17 mouse cellular contexts compared by ENCODE assay signal in genomic region chr5:5206012-5206411, GRCm38 (mm10).
A peak's percentile ranks its signal among the peaks of the same experiment; 100 is the strongest.
DNase-seq lines count a peak whose midpoint lies in the region; ATAC-seq and TF ChIP-seq lines count a peak whose summit lies in the region.
"Had no signal": no experiment of that assay in that cellular context is flagged by ENCODE, and none has a peak within 500 bp of the region (broad histone marks: within the 10 kb centered on the region; RNA-seq: fewer than 3 reads in every experiment).

No protein-coding gene starts in this region.

- no peaks in the 10 kb centered on the region for H3K27me3 ChIP-seq in lung, embryonic 16.5 days (ENCODE audit: control insufficient read depth, insufficient read depth, low read depth, low read length)
- H3K27me3 ChIP-seq in CH12.LX (replicated peaks): no peaks in the 10 kb centered on the region
- no peaks in the 10 kb centered on the region for H3K27me3 ChIP-seq in hindbrain, embryonic 10.5 days (ENCODE audit: insufficient read depth, poor library complexity, severe bottlenecking)
- H3K27me3 ChIP-seq: heart, embryonic 15.5 days had no signal

- peak; percentile 80 for TF ChIP-seq EP300 in CH12.LX (IDR thresholded peaks at IDR 0.05; ENCODE audit: low read length)

- H3K36me3 ChIP-seq in lung, embryonic 16.5 days (ENCODE audit: control insufficient read depth, insufficient read depth, low read length): no peaks in the 10 kb centered on the region
- peaks cover 0 to 4% of the 10 kb centered on the region in 2 experiments for H3K36me3 ChIP-seq in CH12.LX (replicated peaks in 1 of 2; ENCODE audit: control insufficient read depth in 1 of 2, insufficient read depth in 1 of 2, low read length in 1 of 2)
- H3K36me3 ChIP-seq in hindbrain, embryonic 10.5 days: no peaks in the 10 kb centered on the region
- H3K36me3 ChIP-seq: G1E; heart, embryonic 15.5 days had no signal

- TF ChIP-seq RAD21 in CH12.LX (IDR thresholded peaks at IDR 0.05; ENCODE audit: low read depth, low read length): no peak

- 0 out of 2 replicates have a peak, but pooled peaks have one; percentile 45 for ATAC-seq in lung, embryonic 16.5 days (ENCODE audit: low read depth)
- ATAC-seq: inflammation-experienced regulatory T-cells, adult 6 months had no signal

- no peak overlapping the region for H3K4me3 ChIP-seq in lung, embryonic 16.5 days (ENCODE audit: low read length)
- H3K4me3 ChIP-seq in CH12.LX (replicated peaks in 1 of 3; ENCODE audit: low read depth in 2 of 3, low read length in 2 of 3, poor library complexity in 1 of 3): no peak overlapping the region
- H3K4me3 ChIP-seq in hindbrain, embryonic 10.5 days: no peak overlapping the region
- H3K4me3 ChIP-seq: heart, embryonic 15.5 days had no signal

- no peak overlapping the region for H3K27ac ChIP-seq in lung, embryonic 16.5 days (ENCODE audit: low read length)
- no peak overlapping the region for H3K27ac ChIP-seq in CH12.LX (ENCODE audit: insufficient read depth, low read depth)
- no peak overlapping the region for H3K27ac ChIP-seq in hindbrain, embryonic 10.5 days
- H3K27ac ChIP-seq: heart, embryonic 15.5 days; liver, embryonic 14.5 days had no signal

- no peak for DNase-seq in lung, postnatal 25 days (ENCODE audit: low spot score)
- DNase-seq in CH12.LX (ENCODE audit: extremely low read depth): peak; percentile 54
- DNase-seq in hindbrain, embryonic 10.5 days (ENCODE audit: low spot score): peak; percentile 12
- peak; percentile 11 for DNase-seq in mesoderm, embryonic 11.5 days (ENCODE audit: low read depth, low spot score)
- no peak for DNase-seq in adrenal gland, adult 18-20 months (ENCODE audit: low spot score in 2 of 2)
- DNase-seq in layer of hippocampus, adult 11-12 months (ENCODE audit: low spot score): no peak
- DNase-seq in c-Kit-positive CD71-positive TER-119-positive erythroid progenitor cells, embryonic 14.5 days (ENCODE audit: low spot score): no peak
- DNase-seq: adrenal gland, postnatal 10 days; cerebellum, adult 9-10 months; heart, adult 18-20 months; layer of hippocampus, postnatal 36 days; lung, postnatal 14 days had no signal

- in situ Hi-C loops in CH12.LX (cut with MboI; ENCODE audit: low pct_ligation_motif_present, low pct_unique_long_range_greater_than_20kb, low sequenced_read_pairs): no loop called here

- H3K4me1 ChIP-seq in lung, embryonic 16.5 days (replicated peaks; ENCODE audit: control insufficient read depth, insufficient read depth, low read length): peaks cover 11% of the 10 kb centered on the region
- H3K4me1 ChIP-seq in CH12.LX (ENCODE audit: control insufficient read depth in 1 of 2, insufficient read depth in 2 of 2): peaks cover 0 to 16% of the 10 kb centered on the region in 2 experiments; a peak in 2 of 4 replicates
- H3K4me1 ChIP-seq in hindbrain, embryonic 10.5 days (replicated peaks): 0 out of 2 replicates have a peak, but pooled peaks cover 3% of the 10 kb centered on the region

- no peaks in the 10 kb centered on the region for H3K9me3 ChIP-seq in lung, embryonic 16.5 days (ENCODE audit: control insufficient read depth, low read length)
- no peaks in the 10 kb centered on the region for H3K9me3 ChIP-seq in CH12.LX (replicated peaks; ENCODE audit: low read length)
- no peaks in the 10 kb centered on the region for H3K9me3 ChIP-seq in hindbrain, embryonic 10.5 days
- H3K9me3 ChIP-seq: G1E; heart, embryonic 15.5 days had no signal

- 58% methylated on average over 9 of the region's 9 CpGs for WGBS in lung, embryonic 16.5 days
- 56% methylated on average over 9 of the region's 9 CpGs for WGBS in hindbrain, embryonic 10.5 days

- no peaks in the 10 kb centered on the region for H3K79me2 ChIP-seq in CH12.LX (replicated peaks; ENCODE audit: control insufficient read depth, extremely low read depth, insufficient read depth, poor library complexity, severe bottlenecking)

- TF ChIP-seq CTCF in CH12.LX (conservative IDR thresholded peaks at IDR 0.05 in 1 of 2, IDR thresholded peaks at IDR 0.05 in 1 of 2; ENCODE audit: low read depth in 2 of 2, low read length in 2 of 2): no peak

- no peak overlapping the region for H3K9ac ChIP-seq in lung, embryonic 16.5 days (ENCODE audit: low read length)
- no peak overlapping the region for H3K9ac ChIP-seq in CH12.LX (ENCODE audit: insufficient read depth, low read depth)
- H3K9ac ChIP-seq: heart, embryonic 15.5 days; liver, embryonic 14.5 days had no signal

- H3K4me2 ChIP-seq in lung, embryonic 16.5 days (ENCODE audit: low read depth, low read length): no peak overlapping the region
- H3K4me2 ChIP-seq in CH12.LX (ENCODE audit: insufficient read depth, low read depth, poor library complexity, severe bottlenecking): peak overlapping the region; percentile 13; the same call in 1 of the 2 replicates
- H3K4me2 ChIP-seq: heart, embryonic 15.5 days had no signal

- TF ChIP-seq POLR2A in CH12.LX (IDR thresholded peaks at IDR 0.05; ENCODE audit: low read depth, low read length): no peak

- dilution Hi-C loops in CH12.LX (cut with MboI; ENCODE audit: extremely low pct_ligation_motif_present, extremely low pct_unique_long_range_greater_than_20kb, low sequenced_read_pairs): no loop called here

TF ChIP-seq in CH12.LX, 34 proteins besides CTCF, POLR2A, EP300 and RAD21:
- TF ChIP-seq SIN3A (IDR thresholded peaks at IDR 0.05; ENCODE audit: low read length) (no peak), TBP (conservative IDR thresholded peaks at IDR 0.05; ENCODE audit: low read depth, low read length) (no peak), IRF4 (IDR thresholded peaks at IDR 0.05; ENCODE audit: low read depth, low read length) (peak; percentile 85), MXI1 (IDR thresholded peaks at IDR 0.05; ENCODE audit: low read depth, low read length) (no peak), KAT2A (IDR thresholded peaks at IDR 0.05; ENCODE audit: insufficient replicate concordance, low read length) (no peak), MAZ (IDR thresholded peaks at IDR 0.05; ENCODE audit: low read depth, low read length) (no peak), ZNF384 (IDR thresholded peaks at IDR 0.05; ENCODE audit: low read depth, low read length) (no peak), USF2 (conservative IDR thresholded peaks at IDR 0.05; ENCODE audit: low read depth, low read length) (no peak), NELFE (IDR thresholded peaks at IDR 0.05; ENCODE audit: low read depth, low read length) (no peak), POLR2AphosphoS2 (IDR thresholded peaks at IDR 0.05; ENCODE audit: low read depth, low read length) (no peak), ETS1 (conservative IDR thresholded peaks at IDR 0.05; ENCODE audit: low read depth, low read length) (no peak), SMC3 (IDR thresholded peaks at IDR 0.05; ENCODE audit: low read depth, low read length) (no peak), ZKSCAN1 (IDR thresholded peaks at IDR 0.05; ENCODE audit: borderline replicate concordance, low read depth, low read length) (no peak), MAX (IDR thresholded peaks at IDR 0.05; ENCODE audit: low read length) (no peak), RCOR1 (conservative IDR thresholded peaks at IDR 0.05; ENCODE audit: low read depth, low read length) (no peak), PAX5 (IDR thresholded peaks at IDR 0.05; ENCODE audit: low read length) (no peak), CHD2 (IDR thresholded peaks at IDR 0.05; ENCODE audit: low read length) (no peak), MYC (IDR thresholded peaks at IDR 0.05; ENCODE audit: low read depth, low read length) (0 out of 2 replicates have a peak, but pooled peaks have one; percentile 45), USF1 (IDR thresholded peaks at IDR 0.05; ENCODE audit: low read depth, low read length) (no peak), UBTF (IDR thresholded peaks at IDR 0.05; ENCODE audit: low read depth, low read length) (no peak), NRF1 (IDR thresholded peaks at IDR 0.05; ENCODE audit: low read depth, low read length) (no peak), GABPA (IDR thresholded peaks at IDR 0.05; ENCODE audit: insufficient replicate concordance, low read depth, low read length) (no peak), ELF1 (IDR thresholded peaks at IDR 0.05; ENCODE audit: low read depth, low read length) (no peak), JUN (IDR thresholded peaks at IDR 0.05; ENCODE audit: insufficient read depth, low read depth, low read length) (no peak), BHLHE40 (IDR thresholded peaks at IDR 0.05; ENCODE audit: low read depth, low read length) (peak; percentile 97), ZC3H11A (IDR thresholded peaks at IDR 0.05; ENCODE audit: low read depth, low read length) (no peak)

Comparison
In these comparisons a context has a peak if more than half of its experiments do, and no peak if none do; other contexts are left out.
1. DNase-seq: peak in CH12.LX (single experiment), hindbrain, embryonic 10.5 days (single experiment) and mesoderm, embryonic 11.5 days (single experiment); none in lung, postnatal 25 days (single experiment), adrenal gland, adult 18-20 months (0 of 2), layer of hippocampus, adult 11-12 months (single experiment) and c-Kit-positive CD71-positive TER-119-positive erythroid progenitor cells, embryonic 14.5 days (single experiment).